Mouse (Mus musculus): ENCODE measurements around the gene Abcf3. TPM values are rescaled to one million over a fixed set of nuclear protein-coding genes. Genes with fewer than 3 reads are reported as not detected.
A peak's percentile ranks its signal among the peaks of the same experiment; 100 is the strongest.

Abcf3 gene
- polyA plus RNA-seq, 2 experiments: 56.0 to 61.8 TPM

DNA sequence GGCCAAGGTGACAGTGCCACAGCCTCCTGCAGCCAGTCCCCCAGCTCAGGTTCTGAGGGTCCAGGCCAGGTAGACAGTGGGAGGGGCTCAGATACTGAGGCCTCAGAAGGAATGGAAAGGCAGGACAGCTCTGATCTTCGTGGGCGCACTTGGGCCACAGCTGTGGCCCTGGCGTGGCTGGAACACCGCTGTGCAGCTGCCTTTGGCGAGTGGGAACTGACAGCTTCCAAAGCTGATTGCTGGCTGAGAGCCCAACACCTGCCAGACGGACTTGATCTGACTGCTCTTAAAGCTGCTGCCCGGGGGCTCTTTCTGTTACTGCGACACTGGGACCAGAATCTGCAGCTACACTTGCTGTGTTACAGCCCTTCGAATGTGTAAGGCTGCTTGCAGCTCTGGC lies 56.3 kb downstream of the Abcf3 start:
- ATAC-seq (ENCODE audit: low FRiP score, low read depth) (peak; percentile 38; the same call in 1 of the 2 replicates), DNase-seq (ENCODE audit: low spot score) (peak; percentile 78)
- H3K36me3 ChIP-seq (ENCODE audit: control insufficient read depth, insufficient read depth, low read length): peaks cover 39% of the 10 kb centered on the region
- H3K4me3 ChIP-seq (replicated peaks; ENCODE audit: low read length): no peak overlapping the region
- no peak overlapping the region for H3K4me2 ChIP-seq (replicated peaks; ENCODE audit: low read depth, low read length, severe bottlenecking)
- no peaks in the 10 kb centered on the region for H3K9me3 ChIP-seq (ENCODE audit: control insufficient read depth, low read length)
- WGBS: 53% methylated on average over 9 of the region's 9 CpGs
- TF ChIP-seq POLR2A (IDR thresholded peaks at IDR 0.05; ENCODE audit: borderline replicate concordance, extremely low read depth, insufficient read depth, insufficient read length): no peak
- H3K9ac ChIP-seq (ENCODE audit: low read depth, low read length, severe bottlenecking): 0 out of 2 replicates have a peak overlapping the region, but pooled peaks have one; percentile 12
- H3K4me1 ChIP-seq (ENCODE audit: control insufficient read depth, insufficient read depth, low read length): 0 out of 2 replicates have a peak, but pooled peaks cover 2% of the 10 kb centered on the region
- no peaks in the 10 kb centered on the region for H3K27me3 ChIP-seq (ENCODE audit: control insufficient read depth, insufficient read depth, low read length)
- H3K27ac ChIP-seq (replicated peaks; ENCODE audit: low read depth, low read length): no peak overlapping the region

- H3K9ac ChIP-seq (ENCODE audit: low read depth, low read length, severe bottlenecking): peak overlapping the region; percentile 76
- H3K4me2 ChIP-seq (replicated peaks; ENCODE audit: low read depth, low read length, severe bottlenecking): peak overlapping the region; percentile 99
- peak overlapping the region; percentile 77 for H3K4me3 ChIP-seq (replicated peaks; ENCODE audit: low read length)
- ATAC-seq (ENCODE audit: low FRiP score, low read depth) (peak; percentile 75), DNase-seq (ENCODE audit: low spot score) (peak; percentile 78)
- H3K4me1 ChIP-seq (ENCODE audit: control insufficient read depth, insufficient read depth, low read length): 0 out of 2 replicates have a peak, but pooled peaks cover 6% of the 10 kb centered on the region
- TF ChIP-seq POLR2A (IDR thresholded peaks at IDR 0.05; ENCODE audit: borderline replicate concordance, extremely low read depth, insufficient read depth, insufficient read length): peak; percentile 91; the same call in 1 of the 2 replicates
- under 1% methylated on average over 28 of the region's 28 CpGs for WGBS
- H3K27me3 ChIP-seq (ENCODE audit: control insufficient read depth, insufficient read depth, low read length): no peaks in the 10 kb centered on the region
- H3K36me3 ChIP-seq (ENCODE audit: control insufficient read depth, insufficient read depth, low read length): peaks cover 21% of the 10 kb centered on the region
- peak overlapping the region; percentile 74 for H3K27ac ChIP-seq (replicated peaks; ENCODE audit: low read depth, low read length)
- H3K9me3 ChIP-seq (ENCODE audit: control insufficient read depth, low read length): no peaks in the 10 kb centered on the region
Measured at GRCm38 (mm10) chr16:20610501-20611356, 62.4 kb downstream of the Abcf3 start.

MicroRNAs encoded within 50 kb of the gene (microRNA counts, 519-probe panel; counts per million panel counts)
- 3,041 counts per million, percentile 56 among the panel's probes with 10 or more counts for microRNA mmu-miR-1224

Small RNA genes lying within 50 kb of the gene (microRNA-seq; reads per million reads assigned to microRNA genes)
- not detected for gene Mir1224

Other genes with a start within 250 kb of the Abcf3 start
- gene Parl, start 246.2 kb upstream of the Abcf3 start, polyA plus RNA-seq (2012; rRNA removed): 54.4 and 69.0 TPM in 2 replicates
- 85.7 and 89.8 TPM in 2 replicates for gene Parl, start 246.2 kb upstream of the Abcf3 start, polyA plus RNA-seq (2014; fragmentation: Nextera tagmentation; extraction: Ambion mirVana)
- gene Cyp2ab1, start 223.2 kb upstream of the Abcf3 start, polyA plus RNA-seq (2012; rRNA removed): 0.10 and 0.24 TPM in 2 replicates
- 0.08 TPM in 1 of 2 replicates, not detected in the other for gene Cyp2ab1, start 223.2 kb upstream of the Abcf3 start, polyA plus RNA-seq (2014; fragmentation: Nextera tagmentation; extraction: Ambion mirVana)
- 223 and 274 TPM in 2 replicates for gene Abcc5, start 122.2 kb upstream of the Abcf3 start, polyA plus RNA-seq (2012; rRNA removed)
- 73.1 and 91.5 TPM in 2 replicates for gene Abcc5, start 122.2 kb upstream of the Abcf3 start, polyA plus RNA-seq (2014; fragmentation: Nextera tagmentation; extraction: Ambion mirVana)
- gene Eif2b5, start 49.8 kb upstream of the Abcf3 start, polyA plus RNA-seq (2012; rRNA removed): 44.8 and 45.1 TPM in 2 replicates
- 90.6 and 95.2 TPM in 2 replicates for gene Eif2b5, start 49.8 kb upstream of the Abcf3 start, polyA plus RNA-seq (2014; fragmentation: Nextera tagmentation; extraction: Ambion mirVana)
- gene Dvl3, start 31.6 kb upstream of the Abcf3 start, polyA plus RNA-seq (2012; rRNA removed): 74.8 and 99.8 TPM in 2 replicates
- 26.5 and 28.0 TPM in 2 replicates for gene Dvl3, start 31.6 kb upstream of the Abcf3 start, polyA plus RNA-seq (2014; fragmentation: Nextera tagmentation; extraction: Ambion mirVana)
- 633 and 687 TPM in 2 replicates for gene Ap2m1, start 13.1 kb upstream of the Abcf3 start, polyA plus RNA-seq (2012; rRNA removed)
- gene Ap2m1, start 13.1 kb upstream of the Abcf3 start, polyA plus RNA-seq (2014; fragmentation: Nextera tagmentation; extraction: Ambion mirVana): 573 and 622 TPM in 2 replicates
- gene Vwa5b2, start 40.9 kb downstream of the Abcf3 start, polyA plus RNA-seq (2012; rRNA removed): 2.0 and 2.5 TPM in 2 replicates
- 0.22 and 1.1 TPM in 2 replicates for gene Vwa5b2, start 40.9 kb downstream of the Abcf3 start, polyA plus RNA-seq (2014; fragmentation: Nextera tagmentation; extraction: Ambion mirVana)
- 28.0 and 33.0 TPM in 2 replicates for gene Eef1akmt4, start 63.0 kb downstream of the Abcf3 start, polyA plus RNA-seq (2012; rRNA removed)
- 38.8 and 44.1 TPM in 2 replicates for gene Eef1akmt4, start 63.0 kb downstream of the Abcf3 start, polyA plus RNA-seq (2014; fragmentation: Nextera tagmentation; extraction: Ambion mirVana)
- gene Gm49333, start 63.0 kb downstream of the Abcf3 start, polyA plus RNA-seq (2012; rRNA removed): not detected in 2 replicates
- not detected in 2 replicates for gene Gm49333, start 63.0 kb downstream of the Abcf3 start, polyA plus RNA-seq (2014; fragmentation: Nextera tagmentation; extraction: Ambion mirVana)
- gene Alg3, start 63.2 kb downstream of the Abcf3 start, polyA plus RNA-seq (2012; rRNA removed): 27.4 and 43.5 TPM in 2 replicates
- 43.0 and 43.6 TPM in 2 replicates for gene Alg3, start 63.2 kb downstream of the Abcf3 start, polyA plus RNA-seq (2014; fragmentation: Nextera tagmentation; extraction: Ambion mirVana)
- 4.3 and 5.9 TPM in 2 replicates for gene Camk2n2, start 72.7 kb downstream of the Abcf3 start, polyA plus RNA-seq (2012; rRNA removed)
- gene Camk2n2, start 72.7 kb downstream of the Abcf3 start, polyA plus RNA-seq (2014; fragmentation: Nextera tagmentation; extraction: Ambion mirVana): 1.0 and 1.1 TPM in 2 replicates
- 14.1 and 15.8 TPM in 2 replicates for gene Ece2, start 81.3 kb downstream of the Abcf3 start, polyA plus RNA-seq (2012; rRNA removed)
- gene Ece2, start 81.3 kb downstream of the Abcf3 start, polyA plus RNA-seq (2014; fragmentation: Nextera tagmentation; extraction: Ambion mirVana): 3.9 and 4.1 TPM in 2 replicates
- 156 and 180 TPM in 2 replicates for gene Psmd2, start 103.1 kb downstream of the Abcf3 start, polyA plus RNA-seq (2012; rRNA removed)
- 270 and 298 TPM in 2 replicates for gene Psmd2, start 103.1 kb downstream of the Abcf3 start, polyA plus RNA-seq (2014; fragmentation: Nextera tagmentation; extraction: Ambion mirVana)
- gene Eif4g1, start 119.7 kb downstream of the Abcf3 start, polyA plus RNA-seq (2012; rRNA removed): 299 and 374 TPM in 2 replicates
- 148 and 161 TPM in 2 replicates for gene Eif4g1, start 119.7 kb downstream of the Abcf3 start, polyA plus RNA-seq (2014; fragmentation: Nextera tagmentation; extraction: Ambion mirVana)
- gene Fam131a, start 144.7 kb downstream of the Abcf3 start, polyA plus RNA-seq (2012; rRNA removed): 15.6 and 21.3 TPM in 2 replicates
- 10.3 and 11.0 TPM in 2 replicates for gene Fam131a, start 144.7 kb downstream of the Abcf3 start, polyA plus RNA-seq (2014; fragmentation: Nextera tagmentation; extraction: Ambion mirVana)
- 65.1 and 77.0 TPM in 2 replicates for gene Polr2h, start 169.1 kb downstream of the Abcf3 start, polyA plus RNA-seq (2012; rRNA removed)
- gene Polr2h, start 169.1 kb downstream of the Abcf3 start, polyA plus RNA-seq (2014; fragmentation: Nextera tagmentation; extraction: Ambion mirVana): 112 and 121 TPM in 2 replicates
- 72.9 and 102 TPM in 2 replicates for gene Clcn2, start 169.2 kb downstream of the Abcf3 start, polyA plus RNA-seq (2012; rRNA removed)
- gene Clcn2, start 169.2 kb downstream of the Abcf3 start, polyA plus RNA-seq (2014; fragmentation: Nextera tagmentation; extraction: Ambion mirVana): 17.1 and 21.6 TPM in 2 replicates
- gene Chrd, start 184.6 kb downstream of the Abcf3 start, polyA plus RNA-seq (2012; rRNA removed): 38.9 and 47.1 TPM in 2 replicates
- gene Chrd, start 184.6 kb downstream of the Abcf3 start, polyA plus RNA-seq (2014; fragmentation: Nextera tagmentation; extraction: Ambion mirVana): 11.5 and 11.6 TPM in 2 replicates
- 3.8 and 4.5 TPM in 2 replicates for gene Thpo, start 185.9 kb downstream of the Abcf3 start, polyA plus RNA-seq (2012; rRNA removed)
- gene Thpo, start 185.9 kb downstream of the Abcf3 start, polyA plus RNA-seq (2014; fragmentation: Nextera tagmentation; extraction: Ambion mirVana): 0.78 and 1.4 TPM in 2 replicates

Data from limb, embryonic 14.5 days (tissue).